Comparison of ENCODE assay signal across 9 mouse cellular contexts in genomic region chr19:6503926-6504655, GRCm38 (mm10). TPM values are rescaled to one million over a fixed set of nuclear protein-coding genes. Genes with fewer than 3 reads are reported as not detected.
A peak's percentile ranks its signal among the peaks of the same experiment; 100 is the strongest.
DNase-seq lines count a peak whose midpoint lies in the region; ATAC-seq lines count a peak whose summit lies in the region.
"Had no signal": no experiment of that assay in that cellular context is flagged by ENCODE, and none has a peak within 500 bp of the region (broad histone marks: within the 10 kb centered on the region; RNA-seq: fewer than 3 reads in every experiment).

No protein-coding gene starts in this region.

- WGBS in midbrain, embryonic 14.5 days: 57% methylated on average over 15 of the region's 16 CpGs

- H3K27ac ChIP-seq in midbrain, embryonic 14.5 days (replicated peaks; ENCODE audit: low read depth, low read length): 0 out of 2 replicates have a peak overlapping the region, but pooled peaks have one; percentile 3
- H3K27ac ChIP-seq: limb, embryonic 15.5 days had no signal

- H3K9me3 ChIP-seq in midbrain, embryonic 14.5 days (ENCODE audit: control insufficient read depth, low read length): no peaks in the 10 kb centered on the region
- H3K9me3 ChIP-seq: limb, embryonic 15.5 days had no signal

- H3K9ac ChIP-seq in midbrain, embryonic 14.5 days (replicated peaks; ENCODE audit: low read length): peak overlapping the region; percentile 29; the same call in 1 of the 2 replicates
- H3K9ac ChIP-seq: limb, embryonic 15.5 days had no signal

- peaks cover 54% of the 10 kb centered on the region for H3K4me1 ChIP-seq in midbrain, embryonic 14.5 days (ENCODE audit: control insufficient read depth, insufficient read depth, low read length)

- H3K4me2 ChIP-seq in midbrain, embryonic 14.5 days (ENCODE audit: low read length): peak overlapping the region; percentile 14
- H3K4me2 ChIP-seq: limb, embryonic 15.5 days had no signal

- peaks cover 41% of the 10 kb centered on the region for H3K36me3 ChIP-seq in midbrain, embryonic 14.5 days (ENCODE audit: control insufficient read depth, insufficient read depth, low read length)
- H3K36me3 ChIP-seq: limb, embryonic 15.5 days had no signal

- H3K4me3 ChIP-seq in midbrain, embryonic 14.5 days (replicated peaks; ENCODE audit: low read depth, low read length): no peak overlapping the region
- H3K4me3 ChIP-seq: limb, embryonic 15.5 days had no signal

- no peaks in the 10 kb centered on the region for H3K27me3 ChIP-seq in midbrain, embryonic 14.5 days (ENCODE audit: control insufficient read depth, insufficient read depth, low read length)

- DNase-seq in kidney, postnatal 10 days: peak; percentile 65
- DNase-seq in kidney, adult 11 months: no peak
- peak; percentile 85 for DNase-seq in NIH3T3 (ENCODE audit: low read depth)
- peak; percentile 72 to 81 for DNase-seq in cerebellum, postnatal 25 days
- peak; percentile 59 for DNase-seq in midbrain, embryonic 14.5 days
- DNase-seq in spleen, postnatal 14 days (ENCODE audit: low spot score in 2 of 2): no peak
- DNase-seq in T-cell, adult 2 months (ENCODE audit: low spot score): no peak

- no peak for ATAC-seq in midbrain, embryonic 14.5 days (ENCODE audit: low FRiP score, low TSS enrichment)
- ATAC-seq in monocyte, adult 5-6 weeks (replicated peaks; ENCODE audit: insufficient number of reproducible peaks, low FRiP score, low TSS enrichment, poor library complexity, severe bottlenecking): no peak

RNA-seq across cellular contexts. Expression of gene Slc22a12, which starts 38.7 kb away (rescaled TPM):
- not detected in 2 replicates for polyA plus RNA-seq in midbrain, embryonic 14.5 days (2014; fragmentation: Nextera tagmentation; extraction: Ambion mirVana)
- not detected in 3 replicates for total RNA-seq in monocyte, adult 5-6 weeks (2017)
- polyA plus RNA-seq: limb, embryonic 15.5 days had no signal

Comparison
In these comparisons a context has a peak if more than half of its experiments do, and no peak if none do; other contexts are left out.
1. DNase-seq: peak in kidney, postnatal 10 days (single experiment), NIH3T3 (single experiment), cerebellum, postnatal 25 days (2 of 2) and midbrain, embryonic 14.5 days (single experiment); none in kidney, adult 11 months (single experiment), spleen, postnatal 14 days (0 of 2) and T-cell, adult 2 months (single experiment).